Mouse (Mus musculus): Measurements from ENCODE around the gene Tmem108.

Gene Tmem108

DNA sequence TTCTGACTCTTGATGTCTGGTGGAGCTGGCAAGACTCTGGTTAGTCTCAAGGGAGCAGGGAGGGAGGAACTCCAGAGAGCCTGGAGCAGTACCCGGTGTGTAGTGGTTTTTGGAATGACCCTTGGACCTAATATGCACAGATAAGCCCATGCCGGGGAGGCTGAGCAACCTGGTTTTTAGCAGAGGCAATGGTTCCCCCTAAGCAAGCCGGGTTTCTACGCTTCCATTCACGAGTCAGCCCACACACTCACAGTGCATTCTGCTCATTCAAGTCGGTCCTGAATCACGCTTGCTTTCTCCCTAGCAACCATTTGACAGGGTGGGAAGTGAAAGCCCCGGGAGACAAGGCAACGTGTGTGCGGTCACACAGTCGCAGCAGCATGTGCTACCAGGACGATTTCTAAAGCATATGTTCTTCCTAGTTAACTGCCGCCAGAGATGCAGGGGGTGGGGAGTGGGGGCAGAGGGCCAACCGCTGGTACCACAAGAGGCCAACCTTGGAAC lies 259.7 kb downstream of the Tmem108 start:
- peak; percentile 49 to 82 for DNase-seq (ENCODE audit: low spot score in 2 of 2)

DNA sequence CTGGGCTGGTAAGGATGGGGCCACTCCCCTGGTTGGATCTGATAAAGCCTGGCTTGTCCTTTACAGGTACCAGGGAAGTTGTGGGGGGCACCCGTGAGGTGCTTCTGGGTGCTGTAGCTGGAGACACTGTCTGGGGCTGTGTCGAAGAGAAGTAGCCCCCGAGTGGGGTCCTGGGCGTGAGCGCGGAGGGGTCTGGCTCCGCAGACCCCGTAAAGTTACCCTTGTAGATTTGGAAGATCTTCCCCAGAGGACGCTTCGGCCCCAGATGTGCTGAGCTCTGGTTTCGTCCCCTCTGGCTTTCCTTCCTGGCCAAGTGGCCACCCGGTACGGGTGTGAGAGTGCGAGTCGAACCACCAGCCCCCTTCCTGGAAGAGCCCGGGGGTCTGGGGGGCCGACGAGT lies 262.3 kb downstream of the Tmem108 start:
- no peak for DNase-seq (ENCODE audit: low spot score in 2 of 2)

DNA sequence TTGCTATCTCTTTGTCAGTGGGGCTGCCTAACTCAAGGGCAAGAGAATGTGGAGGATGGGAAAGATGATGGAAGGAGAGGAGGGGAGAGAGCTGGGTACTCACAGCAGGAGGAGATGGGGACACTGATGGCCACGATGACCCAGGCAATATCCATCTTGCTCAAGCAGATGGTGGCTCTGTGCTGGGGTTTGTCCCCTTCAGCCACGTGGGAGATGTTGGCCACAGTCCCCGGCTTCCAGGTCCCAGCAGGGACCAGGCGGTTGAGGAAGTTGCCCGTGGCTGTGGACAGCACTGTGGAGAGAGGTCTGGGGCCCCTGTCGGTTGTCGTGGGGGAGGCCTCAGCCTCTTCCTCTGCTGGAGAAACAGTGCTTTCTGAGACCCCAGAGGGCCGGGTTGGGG lies 262.9 kb downstream of the Tmem108 start:
- no peak for DNase-seq (ENCODE audit: low spot score in 2 of 2)

DNA sequence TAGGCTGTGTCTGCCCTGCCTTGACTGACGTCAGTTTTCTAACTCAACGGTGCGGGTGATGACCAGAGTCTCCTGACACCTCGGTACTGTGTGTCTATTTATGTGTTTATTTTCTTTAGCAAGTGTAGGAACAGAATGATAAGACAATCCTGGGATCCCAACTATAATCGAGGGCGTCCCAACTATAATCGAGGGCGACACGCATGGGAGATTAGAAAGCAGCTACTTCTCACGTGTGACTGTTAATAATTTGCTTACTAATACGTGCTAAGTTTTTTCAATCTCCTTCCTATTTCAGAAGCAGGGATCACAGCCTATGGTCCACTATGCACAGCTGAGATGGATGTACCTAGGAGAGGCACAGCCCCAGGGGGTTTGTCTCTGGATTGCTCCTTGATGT lies 266.2 kb downstream of the Tmem108 start:
- no peak for DNase-seq (ENCODE audit: low spot score in 2 of 2)

DNA sequence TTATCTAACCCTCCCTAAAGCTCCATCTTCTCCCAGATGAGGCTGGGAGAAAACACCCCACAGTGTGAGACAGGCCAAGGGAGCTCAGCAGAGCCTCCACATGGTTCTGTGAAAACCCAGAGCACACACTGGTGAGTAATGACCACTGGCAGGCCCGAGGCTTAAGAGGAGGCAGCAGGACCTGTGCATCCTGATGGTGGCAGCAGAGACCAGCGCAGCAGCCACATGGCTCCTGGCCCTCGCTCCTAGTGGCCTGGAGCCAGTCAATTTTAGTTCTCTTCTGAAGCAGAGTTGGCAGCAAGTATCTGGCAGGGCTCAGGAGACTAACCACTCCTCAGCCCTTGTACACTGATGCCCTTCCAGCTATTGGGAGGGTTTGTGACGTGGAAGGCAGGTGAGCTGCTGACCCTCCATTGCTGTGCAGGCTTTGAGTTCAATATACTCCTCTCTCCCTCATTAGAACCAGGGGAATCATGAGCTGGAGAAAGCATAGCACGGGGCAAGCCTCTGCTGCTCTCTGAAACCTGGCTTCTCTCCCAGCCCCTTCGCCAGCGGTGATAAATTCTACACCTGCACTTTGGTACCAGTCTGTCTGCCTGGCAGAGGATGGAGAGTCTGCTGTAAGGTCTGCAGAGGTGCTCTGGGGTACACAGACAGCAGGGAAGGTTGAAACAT lies 267.2 kb downstream of the Tmem108 start:
- DNase-seq (ENCODE audit: low spot score in 2 of 2), result peak; percentile 55 to 83

DNA sequence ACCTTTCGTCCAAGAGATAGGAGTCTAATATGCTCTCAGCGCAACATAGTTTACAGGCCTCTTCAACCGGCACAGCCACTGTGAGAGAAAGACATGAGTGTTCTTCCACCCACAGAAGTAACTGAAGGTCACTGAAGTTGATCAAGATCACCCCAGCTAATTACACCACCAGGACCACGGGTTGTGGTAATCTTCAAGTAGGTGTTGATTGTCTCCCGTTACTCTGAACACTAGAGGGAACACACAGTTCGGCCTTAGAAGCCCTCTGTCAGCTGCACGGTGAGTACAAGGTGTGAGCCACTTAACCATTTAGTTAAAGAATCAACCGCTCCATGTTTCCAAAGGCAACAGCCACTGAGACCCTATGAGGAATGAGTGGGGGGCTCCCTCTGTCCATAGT lies 269.7 kb downstream of the Tmem108 start:
- DNase-seq (ENCODE audit: low spot score in 2 of 2), result no peak

DNA sequence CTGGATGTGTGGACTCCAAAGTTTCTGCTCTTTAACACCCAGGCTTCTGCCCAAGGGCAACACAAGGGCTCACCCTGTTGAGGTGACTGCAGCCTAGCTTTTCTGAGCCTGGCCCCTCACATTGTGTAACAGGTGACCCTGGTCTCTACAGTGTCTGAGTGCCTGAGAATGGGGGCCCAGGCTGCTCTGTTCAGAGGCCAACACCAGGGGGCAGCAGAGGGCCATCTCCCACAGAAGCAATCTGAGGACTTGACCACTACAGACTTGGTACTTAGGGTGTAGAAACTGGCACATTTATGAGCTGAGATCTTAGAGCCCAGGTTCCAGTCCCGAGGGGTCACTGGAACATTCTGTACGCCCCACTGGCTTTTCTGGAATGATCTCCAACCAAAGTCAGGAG lies 271.2 kb downstream of the Tmem108 start:
- peak in 1 of 2 experiments; percentile 83 for DNase-seq (ENCODE audit: low spot score in 2 of 2)

DNA sequence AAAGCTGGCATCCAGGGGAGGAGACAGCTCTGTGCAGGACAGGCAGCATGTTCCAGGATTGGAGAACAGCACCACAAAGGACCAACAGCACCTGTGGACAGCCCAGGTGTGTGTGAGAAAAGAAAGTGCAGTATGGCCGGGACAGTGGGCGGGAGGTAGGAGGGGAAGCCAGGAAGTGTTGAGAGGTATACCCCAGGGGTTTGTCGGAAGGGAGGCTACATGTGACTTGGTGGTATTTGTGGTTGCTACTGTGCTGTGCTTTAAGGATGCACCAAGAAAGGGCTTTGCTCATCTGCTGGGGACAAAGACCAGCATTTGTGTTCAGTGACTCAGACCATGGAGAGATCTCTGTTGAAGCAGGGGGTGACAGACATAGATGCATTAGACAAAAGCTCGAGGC lies 271.8 kb downstream of the Tmem108 start:
- no peak for DNase-seq (ENCODE audit: low spot score in 2 of 2)

DNA sequence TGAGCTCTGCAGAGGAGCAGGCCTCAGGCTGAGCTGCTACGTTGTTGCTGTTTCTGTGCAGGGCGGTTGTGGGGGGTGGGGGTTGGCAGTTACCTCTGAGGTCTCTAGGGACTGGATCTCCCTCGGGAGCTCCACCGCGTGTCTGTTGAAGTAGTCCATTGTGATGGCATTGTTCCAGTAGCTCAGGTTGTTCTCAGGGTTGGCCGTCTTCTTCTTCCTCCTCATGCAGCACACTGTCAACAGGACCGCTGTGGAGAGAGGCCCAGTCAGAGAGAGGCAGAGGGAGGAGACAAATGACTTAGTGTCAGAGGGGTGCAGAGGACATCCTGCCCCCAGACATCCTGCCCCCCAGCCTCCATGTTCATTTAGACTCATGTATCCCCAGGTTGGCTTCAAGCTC lies 272.5 kb downstream of the Tmem108 start:
- no peak for DNase-seq (ENCODE audit: low spot score in 2 of 2)

DNA sequence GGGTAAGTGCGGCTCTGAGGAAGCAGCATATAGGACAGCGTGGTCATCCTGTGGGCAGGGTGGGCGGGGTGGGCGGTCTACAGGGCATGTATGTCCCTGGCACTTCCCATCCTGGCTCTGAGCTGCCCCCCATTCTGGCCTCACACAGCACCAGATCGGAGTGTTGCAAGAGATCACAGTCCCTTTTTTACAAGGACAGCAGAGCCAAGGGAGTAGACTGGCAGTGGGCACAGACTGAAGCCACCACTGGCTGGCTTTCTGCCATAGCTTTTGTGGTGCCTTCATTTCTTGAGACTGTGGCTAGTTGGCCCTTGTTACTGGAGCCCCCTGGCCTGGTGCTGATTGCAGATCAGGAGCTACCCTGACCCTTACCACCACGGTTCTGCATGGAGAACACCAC lies 275.4 kb downstream of the Tmem108 start:
- no peak for DNase-seq (ENCODE audit: low spot score in 2 of 2)

DNA sequence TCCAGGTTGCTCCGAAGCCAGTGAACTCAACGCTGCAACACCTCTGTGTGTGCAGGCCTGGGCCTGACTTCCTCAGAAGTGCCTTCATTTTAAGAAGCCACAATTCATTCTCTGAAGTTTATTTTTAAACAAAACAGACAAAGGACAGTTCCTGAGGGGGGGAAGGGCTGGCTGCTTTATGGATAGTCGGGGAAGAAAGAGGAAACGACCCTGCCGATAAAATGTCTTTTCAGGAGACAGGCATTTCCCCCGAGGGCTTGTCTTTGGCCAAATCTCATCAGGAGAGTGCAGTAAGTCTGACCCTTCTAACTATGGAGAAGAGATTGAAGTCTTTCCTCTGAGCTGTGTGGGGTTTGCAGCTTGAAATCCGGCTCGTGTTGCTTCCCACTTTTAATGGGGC lies 276.0 kb downstream of the Tmem108 start:
- DNase-seq (ENCODE audit: low spot score in 2 of 2), result no peak

DNA sequence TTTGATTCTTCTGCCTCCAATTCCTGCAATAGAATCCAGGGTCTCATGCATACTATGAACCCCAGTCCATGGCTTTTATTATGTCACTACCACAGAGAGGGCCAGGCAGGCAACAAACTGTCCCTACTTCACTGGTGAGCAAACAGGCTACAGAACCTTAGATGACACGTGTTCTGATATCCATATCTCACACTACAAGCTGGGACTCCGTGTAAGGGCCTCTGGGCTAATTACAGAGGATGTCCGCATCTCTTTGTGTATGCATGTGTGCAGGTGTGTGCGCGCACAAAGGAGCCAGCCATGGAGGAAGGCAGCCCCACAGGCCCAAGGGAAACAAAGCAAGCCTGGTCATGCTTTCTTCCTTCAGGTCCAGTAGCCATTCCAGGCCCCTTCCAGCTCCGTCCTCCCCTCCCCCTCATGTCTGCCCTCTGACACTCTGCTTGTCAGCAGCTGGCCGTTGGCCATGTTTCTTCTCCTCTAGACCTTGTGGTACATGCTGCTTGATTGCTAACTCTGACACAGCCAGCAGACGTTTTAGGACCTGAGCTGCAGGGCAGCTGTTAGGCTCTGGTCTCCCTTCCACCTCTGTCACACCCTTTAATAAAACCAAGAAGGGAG lies 280.9 kb downstream of the Tmem108 start:
- no peak for DNase-seq (ENCODE audit: low spot score in 2 of 2)

DNA sequence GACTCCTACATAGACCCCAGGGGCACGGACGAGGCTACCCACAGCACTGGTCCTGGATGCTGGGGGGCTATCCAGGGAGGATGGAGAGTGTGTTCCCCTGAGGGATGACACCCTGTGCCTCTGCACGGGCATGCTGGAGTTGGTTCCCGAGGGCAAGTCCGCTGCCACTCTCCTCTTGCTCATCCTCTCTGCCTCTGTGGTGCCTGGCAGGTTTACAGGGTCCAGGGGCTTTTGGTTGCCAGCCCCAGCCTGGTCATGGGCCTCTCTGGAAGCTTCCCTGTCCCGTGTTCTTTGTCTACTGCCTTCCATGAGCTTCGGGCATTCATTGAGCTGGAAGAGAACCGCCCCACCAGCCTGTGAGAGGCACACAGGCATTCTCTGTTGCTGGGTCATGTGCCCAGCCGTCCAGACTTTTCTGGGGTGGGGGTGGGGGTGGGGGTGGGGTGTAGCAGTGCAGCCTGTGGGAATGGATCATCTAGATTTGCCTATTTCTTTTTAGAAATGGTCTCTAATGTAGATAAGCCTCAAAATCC lies 281.5 kb downstream of the Tmem108 start, which contains the start of gene Bfsp2:
Bfsp2 (minus strand) TSS at position 377 of the 533 bp plus-strand sequence.
- DNase-seq (ENCODE audit: low spot score in 2 of 2), result no peak

DNA sequence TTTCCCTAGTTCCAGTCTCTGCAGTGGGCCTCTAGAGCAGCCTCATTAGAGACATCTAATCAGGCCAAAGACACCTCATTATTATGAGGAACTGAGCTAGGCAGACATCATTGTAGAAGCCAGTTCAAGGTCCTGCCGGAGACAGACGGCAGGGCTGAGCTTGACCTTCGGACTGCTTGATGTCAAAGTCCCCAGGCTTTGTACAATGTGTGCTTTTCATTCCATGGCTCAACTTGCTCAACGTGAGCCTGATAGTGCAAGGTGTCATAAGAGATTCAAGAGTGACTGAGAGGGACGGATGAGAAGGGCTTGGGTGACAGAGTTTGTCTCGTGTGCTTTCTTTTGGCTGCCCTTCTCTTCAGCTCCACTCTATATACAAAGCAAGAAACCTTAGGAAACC lies 286.2 kb downstream of the Tmem108 start:
- DNase-seq (ENCODE audit: low spot score in 2 of 2), result no peak

DNA sequence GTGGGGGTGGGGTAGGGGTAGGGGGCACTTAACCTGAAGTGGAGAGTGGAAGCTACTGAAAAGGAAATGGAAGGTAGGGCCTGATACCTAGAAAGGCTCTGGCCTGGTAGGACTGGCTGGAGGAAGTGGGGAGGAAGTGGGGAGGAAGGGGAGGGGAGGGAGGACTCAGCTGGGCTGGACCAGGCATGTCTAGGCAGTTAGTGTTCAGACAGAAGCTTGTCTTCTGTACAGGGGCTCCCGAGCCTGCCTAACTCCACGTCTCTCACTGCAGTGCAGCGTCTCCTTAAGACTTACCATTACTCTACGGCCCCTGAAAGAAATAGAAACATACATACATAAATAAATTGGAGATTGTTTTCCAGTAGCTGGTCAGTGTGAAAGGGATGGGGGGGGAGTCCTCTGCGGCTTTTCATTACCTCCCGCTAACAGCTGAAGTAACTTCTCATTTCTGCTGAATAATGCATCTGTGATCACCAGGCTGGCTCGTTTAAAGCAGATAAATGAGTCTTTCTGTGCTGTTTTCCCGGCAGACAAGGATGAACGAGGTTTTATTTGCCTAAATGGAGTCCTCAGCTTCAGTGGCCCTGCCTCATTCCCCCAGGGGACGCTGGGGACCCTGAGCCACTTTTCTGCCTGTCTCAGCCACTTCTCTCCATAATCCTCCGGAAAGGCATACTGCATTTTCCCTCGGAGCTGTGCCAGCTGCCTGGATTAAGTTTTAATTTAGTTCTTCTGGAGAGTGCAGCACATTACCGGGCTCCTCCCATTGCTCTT lies 287.5 kb downstream of the Tmem108 start:
- peak in 1 of 2 experiments; percentile 30 for DNase-seq (ENCODE audit: low spot score in 2 of 2)

DNA sequence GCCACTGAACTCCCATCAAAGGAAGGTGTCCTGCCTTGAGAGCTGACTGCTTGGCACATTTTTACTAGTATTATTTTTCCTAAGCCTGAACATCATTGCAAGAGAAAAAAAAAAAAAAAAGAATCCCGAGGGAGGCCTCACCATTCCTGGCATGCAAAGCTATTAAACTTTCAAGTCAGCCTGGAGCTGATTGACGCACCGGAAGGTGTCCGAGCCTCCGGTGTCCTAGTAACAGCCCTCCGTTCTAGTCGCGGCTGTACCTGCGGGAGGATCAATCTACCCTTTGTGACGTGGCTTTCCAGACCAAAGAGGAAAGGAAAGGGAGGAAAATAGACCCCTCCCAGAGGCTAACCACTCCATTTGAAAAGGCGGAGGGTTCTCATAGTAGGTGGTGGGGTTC lies 289.9 kb downstream of the Tmem108 start:
- no peak for DNase-seq (ENCODE audit: low spot score in 2 of 2)

DNA sequence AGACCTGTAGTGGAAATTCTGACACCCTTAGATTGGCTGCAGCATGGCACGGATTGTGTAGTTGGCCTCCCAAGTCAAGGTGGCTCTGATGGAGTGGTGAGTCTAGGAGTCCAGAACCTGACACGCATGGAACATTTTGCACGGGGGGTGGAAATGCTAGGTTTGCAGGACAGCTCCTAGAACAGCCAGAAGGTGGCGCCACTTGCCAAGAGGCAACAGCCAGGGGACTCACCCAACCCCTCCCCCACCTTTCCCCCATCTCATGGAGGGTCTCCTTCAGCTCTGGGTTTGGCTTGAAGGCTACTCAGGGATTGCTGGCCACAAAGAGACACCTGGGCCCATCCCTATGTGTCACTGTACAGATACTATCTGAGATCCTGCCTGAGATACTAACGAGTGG lies 292.1 kb downstream of the Tmem108 start:
- DNase-seq (ENCODE audit: low spot score in 2 of 2), result peak in 1 of 2 experiments; percentile 39

DNA sequence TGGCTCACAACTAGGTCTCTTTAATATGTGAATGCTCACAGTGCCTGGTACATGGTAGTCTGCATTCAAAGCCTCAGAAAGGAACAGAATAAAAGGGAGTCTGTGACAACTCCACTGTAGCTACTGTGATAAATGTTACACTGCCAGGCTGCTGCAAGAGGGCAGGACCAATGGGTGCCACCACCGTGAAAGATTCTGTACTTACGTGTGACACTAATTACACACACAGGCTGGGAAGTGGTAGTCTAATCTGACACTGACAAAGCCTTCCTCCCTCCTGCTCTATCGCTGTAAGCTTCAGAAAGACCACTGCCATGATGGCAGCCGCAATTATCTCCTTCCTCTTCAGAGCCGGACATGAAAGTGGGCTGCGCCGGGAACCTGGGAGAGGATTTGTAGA lies 292.7 kb downstream of the Tmem108 start:
- DNase-seq (ENCODE audit: low spot score in 2 of 2), result no peak

DNA sequence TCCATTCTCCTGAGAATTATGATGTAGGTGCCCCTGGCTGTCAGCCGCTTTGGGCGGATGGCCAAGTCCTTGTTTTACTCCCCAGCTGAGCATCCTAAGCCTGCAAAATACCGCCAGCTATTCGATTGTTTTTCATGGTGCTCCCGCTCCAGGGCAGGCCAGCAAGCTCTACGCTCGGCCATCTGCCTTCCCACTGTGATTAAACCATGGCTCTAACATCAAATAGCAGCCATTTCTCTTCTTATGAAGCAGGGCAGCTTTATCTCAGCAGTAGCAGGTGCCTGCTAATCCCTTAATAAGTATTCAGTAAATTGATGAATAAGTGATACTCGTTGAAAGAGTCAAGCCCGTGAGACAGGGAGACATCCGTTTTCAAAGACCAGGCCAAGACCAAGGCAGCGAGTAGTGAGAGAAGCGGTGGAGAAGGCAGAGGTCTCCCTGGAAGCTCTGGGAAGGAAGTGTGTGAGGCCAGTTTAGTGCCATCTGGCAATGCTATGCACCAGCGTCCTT lies 295.9 kb downstream of the Tmem108 start:
- peak in 1 of 2 experiments; percentile 30 for DNase-seq (ENCODE audit: low spot score in 2 of 2)

DNA sequence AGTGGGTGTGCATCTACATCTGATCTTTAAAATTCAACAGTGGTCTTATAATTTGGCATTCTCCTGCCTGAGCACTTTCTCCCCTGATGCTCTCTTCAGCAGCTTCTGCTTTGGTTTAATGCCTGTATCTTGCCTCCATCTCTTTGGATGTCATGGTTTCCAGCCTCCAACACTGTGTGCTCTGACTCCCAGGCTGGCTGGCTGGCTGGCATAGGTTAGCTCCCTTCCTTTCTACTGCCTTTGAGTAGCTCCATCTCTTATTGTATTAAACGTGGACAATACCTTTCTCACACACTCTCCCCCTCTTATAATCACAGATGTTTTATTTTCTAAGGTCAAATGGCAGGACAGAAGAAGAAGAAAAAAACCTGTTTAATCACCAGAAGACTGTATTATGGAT lies 296.3 kb downstream of the Tmem108 start:
- DNase-seq (ENCODE audit: low spot score in 2 of 2), result no peak

DNA sequence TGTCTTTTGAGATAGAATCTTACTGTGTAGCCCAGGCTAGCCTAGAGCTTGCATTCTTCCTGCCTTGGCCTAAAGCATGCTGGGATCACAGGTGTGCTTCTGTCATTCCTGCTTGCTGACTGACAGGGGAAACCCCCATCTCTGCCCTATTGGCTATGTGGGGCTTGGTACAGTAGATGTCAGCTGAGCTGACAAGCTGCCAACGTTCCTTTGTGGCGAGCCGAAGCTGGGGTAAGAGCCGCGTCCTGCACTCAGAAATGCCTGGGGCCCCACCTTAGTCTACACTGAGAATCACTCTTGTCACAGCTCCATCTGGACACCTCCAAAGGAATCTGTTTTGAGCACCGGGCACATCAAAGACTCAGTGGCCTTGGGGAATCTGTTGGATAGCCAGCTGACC lies 297.8 kb downstream of the Tmem108 start:
- no peak for DNase-seq (ENCODE audit: low spot score in 2 of 2)

DNA sequence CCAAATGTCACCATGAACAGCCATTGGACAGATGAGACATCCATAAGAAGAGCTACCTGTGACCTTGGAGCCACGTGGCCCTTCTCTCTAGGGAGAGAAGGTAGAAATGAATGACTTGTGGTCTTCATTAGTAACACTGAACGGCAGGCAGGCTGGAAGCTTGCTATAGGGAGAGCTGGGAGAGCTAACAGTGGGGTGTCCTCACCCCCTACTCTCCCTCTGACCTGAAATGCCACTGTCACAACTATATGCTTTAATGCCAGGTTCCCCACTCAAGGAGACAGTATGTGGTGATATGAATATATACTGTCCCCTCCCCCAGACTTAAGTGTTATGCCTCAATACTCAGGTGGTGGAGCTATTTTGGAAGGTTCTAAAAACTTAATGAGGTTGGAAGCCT lies 301.8 kb downstream of the Tmem108 start:
- DNase-seq (ENCODE audit: low spot score in 2 of 2), result no peak

Measured in left cerebral cortex, adult 9 months (tissue).